Mouse (Mus musculus): ENCODE results near the gene Rtn4r.

Rtn4r gene

DNA sequence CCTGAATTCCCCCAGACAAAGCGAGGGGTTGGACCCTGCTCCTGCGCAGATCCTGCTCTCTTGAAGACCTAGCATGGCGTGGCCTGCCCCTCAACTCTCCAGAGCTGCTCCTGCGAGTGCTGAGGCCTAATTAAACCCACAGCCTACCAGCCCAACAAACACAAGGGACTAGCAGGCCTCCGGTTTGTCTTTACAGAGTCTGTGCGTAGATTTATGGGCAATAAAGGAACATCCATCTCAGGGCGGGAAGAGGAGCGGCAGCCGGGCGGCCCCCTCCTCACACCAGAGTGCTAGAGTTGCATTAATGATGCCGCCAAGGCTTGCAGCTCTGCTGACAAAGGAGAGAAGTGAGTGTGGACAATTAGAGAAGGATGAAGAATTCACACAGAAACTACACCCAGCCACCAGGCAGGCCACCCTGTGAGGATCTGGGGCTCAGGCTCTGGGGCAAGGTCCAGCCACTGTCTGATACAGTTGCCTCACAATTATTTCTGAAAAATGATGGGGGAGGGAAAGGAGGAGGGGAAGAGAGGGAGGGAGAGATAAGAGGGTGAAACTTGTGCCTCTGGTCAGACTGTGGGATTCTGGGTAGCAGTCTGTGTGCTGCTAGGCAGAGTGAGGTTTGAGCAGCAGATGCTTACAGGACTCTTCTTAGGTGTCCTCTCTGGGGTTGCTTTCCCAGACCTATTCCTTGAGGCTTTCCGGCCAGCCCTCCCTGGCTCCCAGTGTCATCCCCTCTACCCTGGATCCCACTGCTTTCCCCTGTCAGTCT, 29.3 kb downstream of the Rtn4r start:
- DNase-seq (ENCODE audit: low read depth): no peak

DNA sequence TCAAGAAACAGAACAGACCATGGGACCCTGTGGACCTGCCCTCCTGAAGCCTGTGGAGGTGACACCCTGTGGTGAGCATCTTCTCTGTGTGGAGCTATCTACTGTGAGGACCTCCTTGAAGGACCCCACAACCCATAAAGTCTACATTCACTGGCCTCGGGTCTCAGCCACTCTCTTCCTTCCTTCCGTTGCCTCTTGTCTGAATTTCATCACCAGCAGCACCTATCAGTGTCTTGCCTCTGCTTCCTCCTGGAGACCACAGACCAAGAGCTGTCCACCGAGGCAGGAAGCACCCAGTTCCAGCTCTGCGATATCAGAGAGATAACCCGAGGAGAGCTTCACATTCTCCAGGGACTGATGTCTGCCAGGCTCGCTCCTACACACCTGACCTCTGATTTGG, 31.8 kb downstream of the Rtn4r start:
- no peak for DNase-seq (ENCODE audit: low read depth)

- DNase-seq (ENCODE audit: low read depth): peak; percentile 61
These were observed 32.3 kb downstream of the Rtn4r start for GRCm38 (mm10) chr16:18159778-18160177.

- peak; percentile 78 for DNase-seq (ENCODE audit: low read depth)
These were observed 33.1 kb downstream of the Rtn4r start for GRCm38 (mm10) chr16:18160514-18160913.

DNA sequence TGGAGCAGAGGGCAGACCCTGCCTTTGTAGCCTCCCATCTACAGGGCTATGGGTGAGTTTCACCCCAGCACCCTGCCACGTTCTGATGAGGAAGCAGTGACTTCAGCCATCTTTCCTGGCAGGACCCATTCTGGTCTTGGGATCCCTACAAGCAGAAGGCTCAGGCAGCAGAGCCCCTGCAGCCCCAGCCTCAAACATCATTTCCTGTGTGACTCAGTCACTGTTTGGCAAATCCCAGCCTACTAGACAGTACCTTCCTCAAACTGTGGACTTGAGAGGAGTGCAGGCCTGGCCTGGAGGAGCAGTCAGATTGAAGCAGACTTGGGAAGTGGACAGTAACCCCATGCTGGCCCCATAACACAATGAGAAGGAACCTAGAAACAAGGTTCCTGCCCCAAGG, 33.7 kb downstream of the Rtn4r start:
- peak; percentile 41 for DNase-seq (ENCODE audit: low read depth)

- DNase-seq (ENCODE audit: low read depth): no peak
These were observed 37.3 kb downstream of the Rtn4r start for GRCm38 (mm10) chr16:18164642-18165238.

- DNase-seq (ENCODE audit: low read depth): no peak
These were observed 39.3 kb downstream of the Rtn4r start for GRCm38 (mm10) chr16:18166613-18167190.

GRCm38 (mm10) chr16:18169156-18169555, 41.7 kb downstream of the Rtn4r start:
- DNase-seq (ENCODE audit: low read depth): peak; percentile 15

DNA sequence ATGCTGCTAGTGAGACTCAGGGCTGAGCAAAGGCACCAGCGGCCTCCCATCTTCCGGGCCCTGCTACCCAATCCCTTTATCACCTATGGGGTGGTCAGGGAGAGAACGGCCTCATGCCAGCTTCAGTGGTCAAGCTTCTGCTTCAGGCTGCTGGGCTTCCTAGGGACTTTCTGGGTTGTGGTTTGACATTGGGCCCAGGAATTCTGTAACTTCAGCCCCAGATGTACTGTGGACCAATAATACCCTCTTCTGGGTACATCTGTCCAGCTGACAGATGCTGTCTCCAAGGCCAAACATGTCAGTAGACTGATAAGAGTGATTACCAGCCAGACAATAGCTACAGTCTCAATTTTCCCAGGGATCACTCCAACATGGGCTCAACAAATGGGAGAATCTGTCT, 42.3 kb downstream of the Rtn4r start:
- no peak for DNase-seq (ENCODE audit: low read depth)

GRCm38 (mm10) chr16:18172266-18172855, 44.9 kb downstream of the Rtn4r start:
- DNase-seq (ENCODE audit: low read depth): peak; percentile 86

- no peak for DNase-seq (ENCODE audit: low read depth)
These were observed 45.8 kb downstream of the Rtn4r start for GRCm38 (mm10) chr16:18173231-18173630.

DNA sequence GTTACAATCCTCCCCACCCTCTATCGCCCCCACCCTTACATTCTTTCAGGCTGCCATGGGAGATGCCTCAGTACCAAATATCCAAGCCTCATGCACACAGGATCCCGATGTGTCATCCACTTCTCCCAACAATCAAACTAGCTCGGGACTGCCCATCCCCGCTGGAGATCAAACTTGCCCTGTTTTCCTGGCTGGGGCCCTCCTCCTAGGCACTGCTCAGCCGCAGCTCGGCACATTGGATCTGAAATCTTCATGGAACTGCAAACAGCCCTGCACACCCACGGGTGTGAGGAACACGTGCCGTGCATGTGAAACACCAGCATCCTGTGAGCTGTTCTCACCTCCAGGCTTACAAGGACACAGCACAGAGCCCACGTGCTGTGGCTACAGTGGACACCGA, 46.3 kb downstream of the Rtn4r start:
- DNase-seq (ENCODE audit: low read depth): no peak

GRCm38 (mm10) chr16:18175817-18176541, 48.5 kb downstream of the Rtn4r start:
- no peak for DNase-seq (ENCODE audit: low read depth)

DNA sequence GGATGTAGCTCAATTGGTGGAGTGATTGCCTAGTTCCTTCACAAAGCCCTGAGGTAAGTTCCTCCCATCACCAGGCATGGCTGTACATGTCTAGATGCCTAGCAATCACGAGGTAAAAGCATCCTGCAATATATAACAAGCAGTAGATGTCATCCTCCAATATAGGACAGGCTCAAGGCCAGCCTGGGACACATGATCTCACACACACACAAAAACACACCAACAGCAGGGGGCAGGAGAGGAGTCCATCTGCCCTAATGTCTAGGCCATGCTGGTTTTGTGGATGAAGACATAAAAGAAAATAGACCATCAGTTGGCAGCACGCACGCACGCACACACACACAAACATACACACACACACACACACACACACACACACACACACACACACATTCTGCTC, 49.3 kb downstream of the Rtn4r start:
- DNase-seq (ENCODE audit: low read depth): peak; percentile 47

- no peak for DNase-seq (ENCODE audit: low read depth)
These were observed 52.1 kb downstream of the Rtn4r start for GRCm38 (mm10) chr16:18179591-18179990.

GRCm38 (mm10) chr16:18181398-18181797, 54.0 kb downstream of the Rtn4r start:
- DNase-seq (ENCODE audit: low read depth): no peak

- peak; percentile 51 for DNase-seq (ENCODE audit: low read depth)
These were observed 55.3 kb downstream of the Rtn4r start for GRCm38 (mm10) chr16:18182766-18183165.

- no peak for DNase-seq (ENCODE audit: low read depth)
These were observed 58.4 kb downstream of the Rtn4r start for GRCm38 (mm10) chr16:18185715-18186449.

- DNase-seq (ENCODE audit: low read depth): no peak
These were observed 59.4 kb downstream of the Rtn4r start for GRCm38 (mm10) chr16:18186798-18187197.

DNA sequence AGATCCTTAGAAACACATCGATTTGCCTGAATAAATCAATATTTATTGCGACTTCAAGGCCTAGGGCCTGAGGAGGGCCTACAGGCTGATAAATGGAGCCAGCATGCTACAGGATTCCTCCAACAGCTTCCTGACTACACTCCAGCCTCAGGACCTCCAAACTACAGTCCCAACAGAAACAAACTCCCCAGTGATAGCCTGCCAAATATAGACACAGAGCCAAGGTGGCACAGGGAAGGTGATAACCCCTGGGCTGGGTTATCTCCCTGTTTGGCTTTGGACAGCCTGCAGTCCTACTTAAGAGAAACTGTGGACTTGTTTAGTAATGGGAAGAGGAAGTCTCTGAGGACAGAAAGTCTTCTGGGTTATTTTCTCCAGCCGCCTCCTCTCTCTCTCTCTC, 59.8 kb downstream of the Rtn4r start:
- DNase-seq (ENCODE audit: low read depth): no peak

DNA sequence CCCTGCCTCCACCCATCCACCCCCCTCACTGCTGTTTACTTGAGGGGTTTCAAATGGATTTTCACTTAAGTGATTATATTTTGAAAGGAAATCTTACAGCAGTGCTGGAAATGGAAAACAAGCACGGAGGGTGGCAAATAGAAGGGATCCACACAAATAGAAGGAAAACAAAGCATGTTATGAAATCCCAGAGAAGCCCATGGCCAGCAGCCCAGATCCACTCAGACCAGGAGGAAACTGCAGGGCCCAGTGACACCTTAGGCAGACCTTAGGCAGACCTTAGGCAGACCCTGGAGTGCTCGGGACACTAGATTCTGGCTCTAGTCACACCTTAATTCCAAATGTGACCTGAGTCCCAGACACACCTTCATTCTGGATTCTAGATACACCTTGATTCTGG, 63.6 kb downstream of the Rtn4r start:
- DNase-seq (ENCODE audit: low read depth): no peak
